Mouse (Mus musculus): Measurements from ENCODE around the gene Gm10378. TPM values are rescaled to one million over a fixed set of nuclear protein-coding genes. Genes with fewer than 3 reads are reported as not detected.
"Not testable (repeated sequence)": the region's sequence is repeated elsewhere in the genome, so short reads cannot be mapped to it uniquely, and the experiment has no call there.

Gm10378 gene
- not detected in 2 replicates for polyA plus RNA-seq (2016; fragmentation: Nextera tagmentation; extraction: Ambion mirVana)

DNA sequence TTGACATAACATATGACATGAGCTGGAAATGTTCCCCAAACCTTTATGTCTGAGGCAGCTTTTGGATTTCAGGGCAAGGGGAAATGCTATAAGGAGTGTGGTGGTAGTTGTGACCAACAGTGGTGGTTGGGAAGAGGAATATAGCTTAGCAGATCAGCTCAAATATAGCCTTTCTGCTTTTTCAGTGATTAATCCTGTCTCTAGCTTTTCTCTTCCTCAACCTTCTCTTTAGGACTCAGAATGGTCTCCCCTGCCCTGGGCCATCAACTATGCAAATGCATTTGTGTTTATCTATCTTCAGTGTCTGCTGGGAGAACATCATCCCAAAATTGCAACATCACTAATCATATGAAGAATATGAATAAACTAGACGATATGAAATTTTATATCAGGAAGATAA is at the start of gene Gm10378:
Gene Gm10378 (plus strand): TSS at position 301 of the 400 bp plus-strand sequence.
- H3K27me3 ChIP-seq (ENCODE audit: insufficient read depth, poor library complexity, severe bottlenecking); H3K27ac ChIP-seq; H3K4me3 ChIP-seq; H3K9me3 ChIP-seq; H3K36me3 ChIP-seq; H3K4me1 ChIP-seq (replicated peaks); DNase-seq (ENCODE audit: low spot score): not testable (repeated sequence)
- no CpG with 5 or more reads among the region's 1 CpGs for WGBS

GRCm38 (mm10) chr14:42641817-42642216 is 13.9 kb upstream of the Gm10378 start, which contains the start of gene Gm3633:
Gene Gm3633 (minus strand): TSS chr14:42641917.
- 86% methylated on average over 1 of the region's 2 CpGs for WGBS
- H3K4me1 ChIP-seq (replicated peaks); H3K9me3 ChIP-seq; H3K27ac ChIP-seq; H3K27me3 ChIP-seq (ENCODE audit: insufficient read depth, poor library complexity, severe bottlenecking); DNase-seq (ENCODE audit: low spot score); H3K4me3 ChIP-seq; H3K36me3 ChIP-seq: not testable (repeated sequence)

Other genes with a start within 250 kb of the Gm10378 start
- not detected in 2 replicates for gene Gm8005, start 216.3 kb upstream of the Gm10378 start, polyA plus RNA-seq (2016; fragmentation: Nextera tagmentation; extraction: Ambion mirVana)
- gene Gm8011, start 192.1 kb upstream of the Gm10378 start, polyA plus RNA-seq (2016; fragmentation: Nextera tagmentation; extraction: Ambion mirVana): not detected in 2 replicates
- not detected in 2 replicates for gene Gm8020, start 153.6 kb upstream of the Gm10378 start, polyA plus RNA-seq (2016; fragmentation: Nextera tagmentation; extraction: Ambion mirVana)
- not detected in 2 replicates for gene Gm8024, start 131.7 kb upstream of the Gm10378 start, polyA plus RNA-seq (2016; fragmentation: Nextera tagmentation; extraction: Ambion mirVana)
- gene Gm17124, start 56.1 kb upstream of the Gm10378 start, polyA plus RNA-seq (2016; fragmentation: Nextera tagmentation; extraction: Ambion mirVana): not detected in 2 replicates
- not detected in 2 replicates for gene Gm3633, start 14.0 kb upstream of the Gm10378 start, polyA plus RNA-seq (2016; fragmentation: Nextera tagmentation; extraction: Ambion mirVana)
- gene Gm3015, start 112.9 kb downstream of the Gm10378 start, polyA plus RNA-seq (2016; fragmentation: Nextera tagmentation; extraction: Ambion mirVana): not detected in 2 replicates
- gene Gm10377, start 142.0 kb downstream of the Gm10378 start, polyA plus RNA-seq (2016; fragmentation: Nextera tagmentation; extraction: Ambion mirVana): not detected in 2 replicates
- gene Gm21977, start 197.5 kb downstream of the Gm10378 start, polyA plus RNA-seq (2016; fragmentation: Nextera tagmentation; extraction: Ambion mirVana): not detected in 2 replicates

Data from hindbrain, embryonic 10.5 days (tissue).